ENCODE assay signal across 24 mouse cellular contexts in genomic region chr11:103006286-103007000, GRCm38 (mm10). TPM values are rescaled to one million over a fixed set of nuclear protein-coding genes. Genes with fewer than 3 reads are reported as not detected.
DNase-seq lines count a peak whose midpoint lies in the region; ATAC-seq lines count a peak whose summit lies in the region.
"Had no signal": no experiment of that assay in that cellular context is flagged by ENCODE, and none has a peak within 500 bp of the region (broad histone marks: within the 10 kb centered on the region; RNA-seq: fewer than 3 reads in every experiment).

No protein-coding gene starts in this region.

- no peaks in the 10 kb centered on the region for H3K27me3 ChIP-seq in liver, embryonic 12.5 days (replicated peaks)
- no peaks in the 10 kb centered on the region for H3K27me3 ChIP-seq in intestine, embryonic 15.5 days (replicated peaks)
- no peaks in the 10 kb centered on the region for H3K27me3 ChIP-seq in kidney, embryonic 14.5 days (ENCODE audit: control insufficient read depth, insufficient read depth, low read length)
- H3K27me3 ChIP-seq: heart, embryonic 12.5 days; hindbrain, embryonic 15.5 days; neural tube, embryonic 13.5 days; stomach, embryonic 15.5 days had no signal

- ATAC-seq in liver, embryonic 12.5 days = 0 out of 2 replicates have a peak, but pooled peaks have one; percentile 38
- ATAC-seq in intestine, embryonic 15.5 days = 0 out of 2 replicates have a peak, but pooled peaks have one; percentile 8
- ATAC-seq in kidney, embryonic 14.5 days (ENCODE audit: low FRiP score, low TSS enrichment) = no peak
- ATAC-seq: activated CD4-positive, CD25-positive, alpha-beta regulatory T cell, adult 4 months had no signal

- H3K27ac ChIP-seq in liver, embryonic 12.5 days = peak overlapping the region; percentile 64; the same call in 1 of the 2 replicates
- no peak overlapping the region for H3K27ac ChIP-seq in intestine, embryonic 15.5 days
- peak overlapping the region; percentile 94 for H3K27ac ChIP-seq in macrophage
- no peak overlapping the region for H3K27ac ChIP-seq in kidney, embryonic 14.5 days (ENCODE audit: low read depth, low read length)
- H3K27ac ChIP-seq: hindbrain, embryonic 15.5 days; limb, embryonic 10.5 days; neural tube, embryonic 13.5 days; stomach, embryonic 15.5 days had no signal

- H3K79me2 ChIP-seq in macrophage (ENCODE audit: inconsistent target) = peaks cover 54% of the 10 kb centered on the region

- H3K36me3 ChIP-seq in liver, embryonic 12.5 days = peaks cover 6% of the 10 kb centered on the region
- 0 out of 2 replicates have a peak, but pooled peaks cover 2% of the 10 kb centered on the region for H3K36me3 ChIP-seq in intestine, embryonic 15.5 days
- H3K36me3 ChIP-seq in macrophage (ENCODE audit: inconsistent target) = no peaks in the 10 kb centered on the region
- H3K36me3 ChIP-seq in kidney, embryonic 14.5 days (ENCODE audit: control insufficient read depth, insufficient read depth, low read length) = peaks cover 13% of the 10 kb centered on the region; the same call in 1 of the 2 replicates
- H3K36me3 ChIP-seq: hindbrain, embryonic 15.5 days; stomach, embryonic 15.5 days had no signal

- H3K4me3 ChIP-seq in liver, embryonic 12.5 days = no peak overlapping the region
- H3K4me3 ChIP-seq in intestine, embryonic 15.5 days (replicated peaks) = no peak overlapping the region
- H3K4me3 ChIP-seq in macrophage (ENCODE audit: inconsistent target) = no peak overlapping the region
- H3K4me3 ChIP-seq in kidney, embryonic 14.5 days (ENCODE audit: low read length) = no peak overlapping the region
- H3K4me3 ChIP-seq: heart, embryonic 12.5 days; hindbrain, embryonic 15.5 days; limb, embryonic 10.5 days; neural tube, embryonic 13.5 days; stomach, embryonic 15.5 days had no signal

- H3K9ac ChIP-seq in liver, embryonic 12.5 days = no peak overlapping the region
- no peak overlapping the region for H3K9ac ChIP-seq in intestine, embryonic 15.5 days
- no peak overlapping the region for H3K9ac ChIP-seq in kidney, embryonic 14.5 days (ENCODE audit: low read depth, low read length)
- H3K9ac ChIP-seq: heart, embryonic 12.5 days; hindbrain, embryonic 15.5 days; neural tube, embryonic 13.5 days; stomach, embryonic 15.5 days had no signal

- peak; percentile 93 for DNase-seq in heart, adult 11 months
- no peak for DNase-seq in heart, adult 9 months (ENCODE audit: low spot score in 2 of 2)
- DNase-seq in liver = no peak
- no peak for DNase-seq in layer of hippocampus, adult 18-20 months (ENCODE audit: low spot score in 2 of 2)
- DNase-seq: adrenal gland, postnatal 14 days; cerebellum, adult 8-10 months; gastrocnemius, postnatal 10 days; heart, postnatal 4 days; kidney, postnatal 10 days; spleen, adult 18-20 months; thymus, adult 18-20 months had no signal

- H3K4me1 ChIP-seq in liver, embryonic 12.5 days = peaks cover 50% of the 10 kb centered on the region
- H3K4me1 ChIP-seq in intestine, embryonic 15.5 days (replicated peaks) = peaks cover 32% of the 10 kb centered on the region
- 0 out of 2 replicates have a peak, but pooled peaks cover 4% of the 10 kb centered on the region for H3K4me1 ChIP-seq in kidney, embryonic 14.5 days (ENCODE audit: control insufficient read depth, insufficient read depth, low read length)

- H3K4me2 ChIP-seq in liver, embryonic 12.5 days = no peak overlapping the region
- H3K4me2 ChIP-seq in intestine, embryonic 15.5 days (replicated peaks) = no peak overlapping the region
- H3K4me2 ChIP-seq in kidney, embryonic 14.5 days (replicated peaks; ENCODE audit: low read depth, low read length) = no peak overlapping the region
- H3K4me2 ChIP-seq: heart, embryonic 12.5 days; hindbrain, embryonic 15.5 days; midbrain, embryonic 11.5 days; neural tube, embryonic 13.5 days; stomach, embryonic 15.5 days had no signal

- H3K9me3 ChIP-seq in liver, embryonic 12.5 days (replicated peaks) = no peaks in the 10 kb centered on the region
- no peaks in the 10 kb centered on the region for H3K9me3 ChIP-seq in intestine, embryonic 15.5 days
- H3K9me3 ChIP-seq in kidney, embryonic 14.5 days (ENCODE audit: control insufficient read depth, low read length) = no peaks in the 10 kb centered on the region
- H3K9me3 ChIP-seq: G1E; heart, embryonic 12.5 days; hindbrain, embryonic 15.5 days; limb, embryonic 10.5 days; neural tube, embryonic 13.5 days; stomach, embryonic 15.5 days had no signal

- 63% methylated on average over 7 of the region's 7 CpGs for WGBS in liver, embryonic 12.5 days (ENCODE audit: insufficient replicate concordance)
- 73% methylated on average over 7 of the region's 7 CpGs for WGBS in intestine, embryonic 15.5 days
- 46% methylated on average over 7 of the region's 7 CpGs for WGBS in macrophage (ENCODE audit: missing documents)
- 82% methylated on average over 7 of the region's 7 CpGs for WGBS in kidney, embryonic 14.5 days

RNA-seq across cellular contexts. Expression of gene Nmt1, which starts 21.5 kb away (rescaled TPM):
- 47.9 and 54.8 TPM in 2 replicates for polyA plus RNA-seq in liver, embryonic 12.5 days (2016; fragmentation: Nextera tagmentation; extraction: Ambion mirVana)
- polyA plus RNA-seq in intestine, embryonic 15.5 days (2015; fragmentation: Nextera tagmentation; extraction: Ambion mirVana) = 60.0 and 66.6 TPM in 2 replicates
- total RNA-seq in macrophage (2018; cell fraction: chromatin; rRNA removed) = 10 to 100 TPM; 17.8 to 62.3 (median 36.5) TPM
- total RNA-seq in macrophage (2018; cell fraction: cytosol; rRNA removed) = 100 to 1,000 TPM in 2 of 26 experiments, 10 to 100 TPM in 24; 47.5 to 103 (median 66.1) TPM
- 10 to 100 TPM; 18.3 to 57.8 (median 36.3) TPM for total RNA-seq in macrophage (2018; cell fraction: nucleus; rRNA removed)
- polyA plus RNA-seq in macrophage (2018) = 58.0 to 93.5 TPM (median 59.5 TPM) in 3 replicates
- polyA plus RNA-seq in kidney, embryonic 14.5 days (2014; fragmentation: Nextera tagmentation; extraction: Ambion mirVana) = 54.7 and 63.6 TPM in 2 replicates
- total RNA-seq in layer of hippocampus, adult 18-20 months (2021) = 100 to 1,000 TPM; 166 to 172 TPM

RNA-seq across cellular contexts. Expression of gene Dcakd, which starts 21.7 kb away (rescaled TPM):
- 41.0 and 41.7 TPM in 2 replicates for polyA plus RNA-seq in liver, embryonic 12.5 days (2016; fragmentation: Nextera tagmentation; extraction: Ambion mirVana)
- 101 and 105 TPM in 2 replicates for polyA plus RNA-seq in intestine, embryonic 15.5 days (2015; fragmentation: Nextera tagmentation; extraction: Ambion mirVana)
- 10 to 100 TPM in 21 of 26 experiments, 1 to 10 TPM in 5; 4.7 to 63.8 (median 24.2) TPM for total RNA-seq in macrophage (2018; cell fraction: chromatin; rRNA removed)
- total RNA-seq in macrophage (2018; cell fraction: cytosol; rRNA removed) = 10 to 100 TPM in 25 of 26 experiments, 1 to 10 TPM in 1; 9.0 to 27.8 (median 21.2) TPM
- total RNA-seq in macrophage (2018; cell fraction: nucleus; rRNA removed) = 10 to 100 TPM in 25 of 26 experiments, 1 to 10 TPM in 1; 8.1 to 54.4 (median 21.1) TPM
- polyA plus RNA-seq in macrophage (2018) = 24.3 to 27.5 TPM (median 26.4 TPM) in 3 replicates
- 225 and 229 TPM in 2 replicates for polyA plus RNA-seq in kidney, embryonic 14.5 days (2014; fragmentation: Nextera tagmentation; extraction: Ambion mirVana)
- total RNA-seq in layer of hippocampus, adult 18-20 months (2021) = 10 to 100 TPM; 68.9 to 69.0 TPM

RNA-seq across cellular contexts. Expression of gene C1ql1, which starts 60.0 kb away (rescaled TPM):
- 0.72 and 0.75 TPM in 2 replicates for polyA plus RNA-seq in liver, embryonic 12.5 days (2016; fragmentation: Nextera tagmentation; extraction: Ambion mirVana)
- 4.2 and 4.4 TPM in 2 replicates for polyA plus RNA-seq in intestine, embryonic 15.5 days (2015; fragmentation: Nextera tagmentation; extraction: Ambion mirVana)
- total RNA-seq in macrophage (2018; cell fraction: chromatin; rRNA removed) = not detected
- total RNA-seq in macrophage (2018; cell fraction: cytosol; rRNA removed) = not detected
- under 1 TPM in 1 of 26 experiments, not detected in 25; 0.50 TPM for total RNA-seq in macrophage (2018; cell fraction: nucleus; rRNA removed)
- polyA plus RNA-seq in macrophage (2018) = not detected in 3 replicates
- 6.7 and 8.3 TPM in 2 replicates for polyA plus RNA-seq in kidney, embryonic 14.5 days (2014; fragmentation: Nextera tagmentation; extraction: Ambion mirVana)
- total RNA-seq in layer of hippocampus, adult 18-20 months (2021) = 10 to 100 TPM; 17.3 to 20.4 TPM
- total RNA-seq: G1E; monocyte, adult 5-6 weeks had no signal
- polyA plus RNA-seq: activated CD4-positive, CD25-positive, alpha-beta regulatory T cell, adult 4 months; G1E had no signal

Comparison
In these comparisons a context has a peak if more than half of its experiments do, and no peak if none do; other contexts are left out.
1. H3K27ac ChIP-seq: peak in liver, embryonic 12.5 days (single experiment) and macrophage (single experiment); none in intestine, embryonic 15.5 days (single experiment) and kidney, embryonic 14.5 days (single experiment).